Mouse (Mus musculus) heart, adult 9 months (tissue): ENCODE measurements at regions not wholly inside any gene's neighbourhood (a gene's known extent, or its start where the extent isn't known, plus 50 kb on each side); places are given as distances from the start of the nearest gene placed in this dataset.

ENCODE experiments used
- DNase-seq, 2 experiments: peaks; one replicate each; pipeline ENCODE4 v3.0.0; 2022; ENCODE audit warnings: low spot score in 2 of 2

DNA sequence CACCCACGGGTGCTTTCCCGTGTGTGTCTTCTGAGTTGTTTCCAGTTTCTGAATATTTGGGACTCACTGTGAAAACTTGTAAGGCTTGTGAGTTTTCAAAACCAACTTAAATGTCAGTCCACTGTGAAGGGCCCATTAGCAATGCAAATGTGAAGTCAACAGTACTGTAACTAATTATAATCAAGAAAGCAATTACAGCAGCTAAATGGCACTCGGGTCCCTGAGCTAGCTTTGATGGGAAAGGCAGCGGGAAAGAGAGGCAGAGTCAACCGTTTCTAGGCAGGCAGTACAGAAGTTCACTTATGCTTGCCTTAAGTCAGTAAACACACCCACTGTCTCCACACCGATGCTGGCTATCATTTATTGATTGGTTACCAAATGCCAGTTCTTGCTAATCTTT, 221.9 kb downstream of the Klf5 start:
- no peak for DNase-seq

DNA sequence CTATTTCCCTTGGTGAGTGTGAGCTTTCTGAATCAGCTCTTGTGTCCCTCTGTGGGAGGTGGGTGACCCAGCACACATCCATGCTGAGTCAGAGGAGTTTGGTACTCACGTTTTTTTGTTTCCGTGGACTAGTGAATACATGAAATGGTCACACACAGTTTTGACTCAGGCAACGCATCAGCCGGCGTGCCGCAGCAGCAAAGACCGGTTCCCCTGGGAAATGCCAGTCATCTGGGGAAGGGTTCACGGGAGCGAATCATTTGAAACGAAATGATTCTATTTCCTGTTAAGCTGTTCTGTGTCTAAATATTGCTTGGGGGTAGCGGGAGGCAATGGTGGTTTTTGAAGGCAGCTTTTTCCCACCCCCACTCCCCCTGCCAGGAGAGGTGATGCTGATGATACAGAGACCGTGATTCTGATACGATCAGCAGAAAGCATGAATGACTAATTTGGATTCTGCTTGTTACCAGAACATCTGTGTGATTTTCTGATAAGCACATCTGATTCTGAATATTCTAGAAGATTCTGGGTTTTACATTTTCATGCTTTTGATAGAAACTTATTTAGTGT, 223.5 kb downstream of the Klf5 start:
- DNase-seq = no peak

DNA sequence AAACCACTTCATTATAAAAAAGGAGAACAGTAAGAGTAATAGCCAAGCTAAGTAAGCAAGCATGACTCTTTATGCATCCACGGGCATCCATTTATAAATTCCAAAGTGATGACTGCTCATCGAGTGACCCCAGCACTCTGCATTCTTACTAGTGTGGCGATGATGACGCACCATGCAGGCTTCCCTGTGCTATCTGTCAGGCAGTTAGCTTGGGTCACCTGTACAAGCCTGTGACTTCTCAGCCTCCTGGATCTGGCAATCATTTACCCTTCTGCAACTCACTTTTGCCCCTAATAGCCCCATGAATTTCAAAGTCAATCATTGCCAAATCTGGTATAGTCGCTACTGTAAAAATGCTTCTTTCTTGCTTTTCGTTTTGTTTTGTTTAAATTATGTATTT, 237.3 kb downstream of the Klf5 start:
- DNase-seq = no peak

DNA sequence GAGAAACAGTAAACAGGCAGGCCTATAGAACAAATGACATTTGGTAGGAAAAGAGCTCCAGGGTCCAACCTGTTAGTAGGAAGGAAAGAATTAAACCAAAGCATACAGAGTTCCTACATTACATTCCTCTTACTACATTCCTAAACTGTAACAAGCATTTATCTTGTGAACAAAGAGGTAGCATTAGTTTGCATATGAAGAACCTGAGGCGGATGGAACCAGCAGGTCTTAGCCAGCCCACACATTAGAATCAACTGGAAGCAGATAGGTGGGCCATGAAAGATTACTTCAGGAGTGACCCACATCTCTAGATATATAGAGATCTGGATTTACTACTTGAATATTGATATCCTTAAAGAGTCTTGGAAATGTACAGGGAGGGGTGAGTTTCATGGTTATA, 238.8 kb downstream of the Klf5 start:
- no peak for DNase-seq

DNA sequence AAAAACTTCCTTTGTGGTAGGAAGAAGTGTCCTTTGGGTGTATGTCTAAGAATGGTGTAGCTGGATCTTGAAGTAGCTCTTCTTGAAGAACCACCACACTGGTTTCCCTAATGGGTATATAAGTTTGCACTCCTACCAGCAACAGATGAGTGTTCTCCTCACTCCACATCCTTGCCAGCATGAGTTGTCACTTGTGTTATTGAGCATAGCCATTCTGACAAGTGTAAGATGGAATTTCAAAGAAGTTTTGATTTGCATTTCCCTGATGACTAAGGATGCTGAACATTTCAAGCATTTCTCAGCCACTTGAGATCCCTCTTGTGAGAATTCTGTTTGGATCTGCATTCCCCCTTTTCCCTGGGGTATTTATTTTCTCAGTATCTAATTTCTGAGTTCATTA, 243.2 kb downstream of the Klf5 start:
- DNase-seq = no peak

DNA sequence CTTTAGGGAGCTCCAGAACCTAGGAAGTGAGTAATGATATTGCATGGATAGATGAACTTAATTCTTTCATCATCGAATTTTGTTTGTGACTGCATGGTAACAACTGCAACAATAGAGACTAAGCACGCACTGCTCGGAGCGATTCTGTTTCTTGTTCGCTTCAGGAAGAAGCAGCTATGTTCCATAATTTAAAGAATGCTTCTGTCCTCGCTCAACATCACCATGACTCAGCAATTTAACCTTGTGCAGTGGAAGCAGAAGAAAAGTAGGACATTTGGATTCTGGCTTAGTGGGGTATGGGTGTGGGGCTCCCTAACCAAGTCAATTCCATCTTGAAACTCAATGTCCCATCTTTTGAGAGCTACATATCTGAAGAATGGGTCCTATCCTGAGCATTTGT, 249.4 kb downstream of the Klf5 start:
- DNase-seq = no peak

DNA sequence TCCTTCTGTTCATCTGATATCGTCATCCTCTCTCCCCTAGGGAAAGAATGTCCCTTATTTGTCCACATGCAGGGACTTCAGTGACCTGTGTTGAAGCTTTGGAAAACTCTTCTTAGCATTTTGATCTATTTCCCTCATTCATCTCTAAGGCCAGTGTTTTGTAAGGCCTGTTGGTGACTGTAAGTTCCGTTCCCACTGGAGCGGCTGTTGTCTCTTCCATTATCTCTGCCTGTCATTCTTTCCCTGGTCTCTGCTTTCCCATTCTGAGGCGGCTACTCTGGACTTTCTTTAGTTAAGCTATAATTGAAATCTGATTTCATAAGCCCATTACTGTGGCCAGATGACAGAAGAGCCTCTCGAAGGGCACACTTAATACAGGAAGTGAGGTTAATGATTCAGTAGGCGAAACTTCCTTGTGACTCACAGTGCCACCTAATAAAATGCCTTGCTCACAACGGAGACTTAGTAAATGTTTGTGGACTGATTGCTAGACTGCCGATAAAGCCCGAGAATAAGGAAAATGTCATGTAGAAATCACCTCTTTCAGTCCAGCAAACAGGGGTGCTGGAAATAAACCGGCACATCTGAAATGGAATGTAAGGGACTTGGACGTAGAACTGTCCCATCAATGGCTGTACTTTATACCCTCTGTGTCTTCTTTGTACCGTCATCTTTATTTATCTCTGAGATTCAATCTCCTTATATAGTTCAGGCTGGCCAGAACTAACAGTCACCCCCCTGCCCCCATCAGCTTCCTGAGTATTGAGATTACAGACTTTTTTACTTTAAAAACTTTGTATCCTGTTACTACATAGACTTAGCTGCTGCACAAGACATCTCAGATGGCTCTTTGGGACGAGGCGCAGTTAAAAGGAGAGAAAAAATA, 250.1 kb downstream of the Klf5 start:
- DNase-seq = no peak

DNA sequence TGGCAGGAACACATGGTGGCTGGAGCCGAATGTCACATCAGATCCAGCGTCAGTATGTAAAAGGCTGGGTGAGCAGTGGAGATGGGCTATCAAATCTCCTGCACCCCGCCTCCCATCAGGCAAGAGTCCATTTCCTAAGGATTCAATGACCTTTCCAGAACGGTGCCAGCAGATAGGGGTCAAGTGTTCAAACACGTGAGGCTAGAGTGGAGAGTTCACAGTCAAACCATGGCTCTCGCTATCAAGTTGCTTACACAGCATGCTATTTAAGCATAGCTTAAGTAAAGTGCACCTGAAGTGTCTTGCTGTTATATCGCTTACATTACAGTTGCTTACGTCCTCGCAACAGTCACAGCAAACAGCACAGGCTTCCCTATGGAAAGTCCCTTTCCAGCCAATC, 265.5 kb downstream of the Klf5 start:
- no peak for DNase-seq

DNA sequence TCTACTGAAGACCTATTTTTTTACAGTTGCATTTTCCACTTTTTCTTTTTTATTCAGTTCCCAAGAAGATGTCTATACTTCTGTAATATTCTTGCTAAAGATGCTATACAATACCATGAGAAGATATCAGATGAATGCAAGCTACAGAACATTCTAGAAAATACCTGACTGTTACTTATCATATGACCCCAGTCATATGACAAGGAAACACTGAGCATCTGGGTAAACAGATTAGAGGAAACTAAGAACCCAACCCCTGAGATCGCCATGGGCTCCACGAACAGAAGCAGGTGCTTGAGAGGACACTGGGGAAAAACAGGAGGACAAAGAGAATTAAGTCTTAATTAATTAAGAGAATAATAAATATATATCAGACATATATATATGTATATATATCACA, 275.7 kb downstream of the Klf5 start:
- no peak for DNase-seq

DNA sequence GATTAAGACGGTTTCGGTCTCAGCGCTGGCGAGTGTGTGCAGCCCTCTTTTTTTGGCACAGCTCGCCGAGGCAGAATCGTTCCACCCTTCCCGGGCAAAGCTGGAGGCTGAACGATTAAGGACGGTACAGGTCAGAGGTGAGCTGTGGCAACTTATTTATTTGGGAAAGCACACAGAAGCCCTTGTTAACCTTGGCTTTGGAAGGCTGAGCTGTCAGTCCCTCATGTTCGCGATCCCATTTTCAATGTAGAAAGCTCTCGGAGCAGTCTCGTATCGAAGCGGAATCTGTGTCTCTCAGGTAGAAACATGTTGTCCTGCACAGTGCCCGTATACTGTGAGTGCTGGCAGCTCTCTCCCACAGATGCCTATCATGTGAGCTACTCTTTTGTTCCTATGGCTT, 280.2 kb downstream of the Klf5 start:
- no peak for DNase-seq

DNA sequence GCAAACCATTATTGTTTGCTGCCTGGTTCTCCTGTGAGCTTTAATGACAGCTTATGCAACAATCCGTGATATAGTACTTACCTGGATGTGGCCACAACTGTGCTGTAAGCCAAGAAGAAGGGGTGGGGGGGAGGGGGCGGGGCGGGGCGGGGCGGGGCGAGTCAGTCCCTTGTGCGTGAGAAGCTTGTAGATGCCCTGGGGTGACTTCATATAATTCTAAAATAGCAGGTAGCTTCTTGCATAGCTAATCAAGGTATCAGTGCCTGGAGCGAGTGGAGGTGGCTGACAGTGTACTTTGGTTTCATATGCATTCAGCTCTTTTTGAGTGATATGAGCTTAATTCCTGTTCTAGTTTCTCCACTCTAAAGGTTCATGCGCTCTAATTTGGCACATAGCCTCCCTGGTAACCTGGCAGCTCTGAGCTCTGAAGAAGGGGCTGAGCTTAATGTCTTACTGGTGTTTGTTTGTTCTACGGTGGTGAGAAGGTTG, 280.8 kb downstream of the Klf5 start:
- no peak for DNase-seq

DNA sequence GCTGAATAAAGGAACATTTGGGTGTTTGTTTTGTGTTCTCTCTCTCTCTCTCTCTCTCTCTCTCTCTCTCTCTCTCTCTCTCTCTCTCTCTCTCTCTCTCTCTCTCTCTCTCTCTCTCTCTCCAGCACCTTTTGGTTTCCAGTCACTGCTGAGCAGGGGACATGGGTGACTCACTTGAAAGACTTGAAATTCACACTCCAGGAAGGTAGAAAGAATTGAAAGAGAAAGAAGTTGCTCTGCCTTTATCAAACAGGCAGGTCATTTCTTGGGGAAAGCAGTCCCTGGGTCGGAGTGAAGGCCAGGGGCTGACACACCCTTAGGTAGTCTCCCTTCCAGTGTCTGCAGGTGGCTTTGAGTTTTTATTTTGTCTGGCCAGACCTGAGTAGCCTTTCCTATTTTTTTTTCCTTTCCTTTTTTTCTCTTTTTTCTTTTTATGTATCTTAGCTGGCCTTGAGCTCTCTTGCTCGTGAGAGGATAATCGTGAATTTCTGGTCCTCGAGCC, 281.3 kb downstream of the Klf5 start:
- DNase-seq = no peak

DNA sequence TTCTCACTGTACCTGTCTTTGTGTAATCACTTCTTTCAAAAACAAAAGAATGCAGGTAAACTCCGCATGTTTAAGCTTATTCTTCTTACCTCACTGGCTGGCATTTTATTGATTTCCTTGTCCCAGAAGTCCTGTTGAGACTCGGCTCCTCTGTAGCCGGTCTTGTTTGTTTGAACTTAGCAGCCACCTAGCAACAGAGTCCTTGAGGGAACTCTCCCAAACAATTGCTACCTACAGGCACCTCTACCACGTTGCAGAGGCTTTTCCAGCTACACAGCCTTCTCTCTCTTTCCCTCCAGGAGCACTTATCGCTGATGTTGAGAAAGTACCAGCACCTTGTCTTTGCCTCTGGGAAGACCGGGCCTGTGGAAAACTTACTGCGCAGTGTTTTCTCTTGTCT, 285.7 kb downstream of the Klf5 start:
- no peak for DNase-seq

DNA sequence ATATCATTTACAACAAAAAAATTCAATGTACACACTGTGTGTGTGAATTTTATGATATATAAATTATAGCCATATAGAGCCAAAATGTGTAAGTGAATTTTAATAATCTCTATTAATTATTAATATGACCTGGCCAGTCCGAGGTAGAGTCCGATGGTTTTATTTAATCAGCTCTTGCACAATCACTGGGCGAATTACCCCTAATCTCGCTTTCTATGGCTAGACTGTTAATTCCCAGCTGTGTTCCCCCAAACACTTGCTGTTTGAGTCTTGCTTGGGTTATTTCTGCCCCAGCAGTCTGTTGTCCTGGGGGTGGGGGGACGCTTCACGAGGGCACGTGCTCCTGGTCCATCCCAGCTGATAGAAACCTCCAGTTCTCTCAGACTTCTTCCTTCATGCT, 287.5 kb downstream of the Klf5 start:
- DNase-seq = no peak

DNA sequence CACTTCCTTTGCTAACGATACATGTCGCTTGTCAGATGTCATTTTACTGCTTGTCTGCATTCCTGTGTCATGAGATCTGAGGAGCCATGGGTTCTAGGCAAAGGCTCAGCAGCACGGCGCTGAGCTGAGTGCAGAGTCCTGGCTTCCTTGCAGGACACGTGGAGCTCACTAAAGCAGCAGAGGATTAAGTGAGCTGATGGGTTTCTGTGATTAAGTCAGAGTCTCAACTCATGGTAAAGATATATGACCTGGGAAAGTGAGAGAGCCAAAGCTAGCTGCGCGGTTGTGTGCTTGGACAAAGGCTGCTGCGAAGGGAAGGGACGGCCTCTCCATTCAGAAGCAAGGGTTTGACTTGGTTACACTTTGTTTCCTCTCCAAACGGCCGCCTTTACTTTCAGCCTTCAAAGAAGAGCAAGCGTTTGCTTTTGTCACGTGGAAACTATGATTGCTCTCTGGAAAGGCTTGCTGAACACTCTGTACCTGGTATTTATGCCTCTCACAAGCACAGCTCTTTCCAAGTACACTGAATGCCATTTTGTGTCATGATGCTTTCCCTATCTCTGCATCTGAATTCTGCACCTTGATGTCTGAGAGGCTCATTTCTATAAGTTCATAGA, 292.5 kb downstream of the Klf5 start:
- no peak for DNase-seq

DNA sequence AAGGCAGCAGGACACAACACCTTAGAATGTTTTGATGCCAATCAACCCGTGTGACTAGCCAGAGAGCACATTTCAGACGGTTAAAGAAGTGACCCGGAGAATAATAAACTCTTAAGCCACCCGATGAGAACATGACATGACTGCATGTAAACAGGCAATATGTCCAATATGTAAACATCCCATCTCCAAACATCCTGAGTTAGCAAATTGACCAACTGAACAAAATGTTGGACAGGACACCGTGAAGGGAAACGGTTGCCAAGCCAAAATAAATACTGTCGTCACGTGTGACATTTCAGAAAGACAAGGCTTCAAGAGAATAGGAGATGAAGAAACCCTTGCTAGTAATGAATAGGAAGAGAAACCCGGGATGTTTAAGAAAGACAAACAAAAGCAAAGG, 294.4 kb downstream of the Klf5 start:
- no peak for DNase-seq

DNA sequence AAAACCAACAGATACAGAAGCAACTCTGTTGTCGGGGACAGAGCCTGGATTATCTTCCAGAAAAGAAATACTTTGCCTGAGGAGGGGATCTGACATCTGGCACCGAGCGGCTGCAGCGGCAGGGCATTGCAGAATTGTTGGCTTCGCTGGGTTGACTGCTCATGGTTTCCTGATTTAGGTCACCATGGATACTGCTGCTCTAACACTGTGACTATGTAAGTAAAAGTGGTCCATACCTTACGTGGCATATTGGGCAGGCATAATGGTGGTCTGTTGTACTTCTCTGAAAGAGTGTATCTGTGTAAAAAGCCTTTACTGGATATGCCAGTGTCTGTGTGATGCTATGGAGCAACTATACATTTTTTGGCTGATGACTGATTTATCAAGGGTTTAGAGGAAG, 295.4 kb downstream of the Klf5 start:
- no peak for DNase-seq

DNA sequence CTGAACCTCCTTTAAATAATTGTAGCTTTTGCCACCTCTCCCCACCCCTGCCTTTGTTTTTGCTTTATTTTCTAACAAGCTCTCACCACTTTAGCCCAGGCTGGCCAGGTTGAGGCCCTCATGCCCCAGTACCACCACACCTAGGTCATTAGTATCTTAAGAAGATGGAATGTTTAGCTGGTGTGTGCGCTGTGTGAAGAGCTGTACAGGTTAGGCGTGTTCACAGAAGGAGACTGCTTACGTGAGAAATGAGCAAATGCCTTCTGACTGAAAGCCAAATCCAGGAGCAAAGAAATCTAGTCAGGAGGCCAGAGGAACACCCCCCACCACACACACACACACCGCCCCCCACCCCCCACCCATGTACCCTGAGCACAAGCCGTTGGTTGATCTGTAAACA, 303.4 kb downstream of the Klf5 start:
- DNase-seq = no peak

DNA sequence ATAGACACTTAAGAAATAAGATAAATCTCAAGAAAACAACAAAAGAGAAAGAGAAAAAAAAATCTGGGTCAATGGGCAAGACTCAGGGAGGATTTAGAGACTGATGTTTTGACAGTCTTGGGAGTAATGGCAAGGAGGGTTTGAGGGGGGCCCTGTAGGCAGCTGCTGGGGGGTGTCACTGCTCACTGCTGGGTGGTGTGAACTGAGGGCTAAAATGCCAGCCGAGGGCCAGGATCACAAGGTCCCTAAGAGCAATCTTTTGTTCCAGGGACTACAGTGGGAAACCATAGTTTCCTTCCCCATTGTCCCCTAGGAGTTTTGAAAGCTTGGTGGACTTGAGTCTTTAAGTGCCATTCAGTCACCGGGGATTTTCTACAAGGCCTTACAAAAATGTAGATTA, 304.8 kb downstream of the Klf5 start:
- no peak for DNase-seq

DNA sequence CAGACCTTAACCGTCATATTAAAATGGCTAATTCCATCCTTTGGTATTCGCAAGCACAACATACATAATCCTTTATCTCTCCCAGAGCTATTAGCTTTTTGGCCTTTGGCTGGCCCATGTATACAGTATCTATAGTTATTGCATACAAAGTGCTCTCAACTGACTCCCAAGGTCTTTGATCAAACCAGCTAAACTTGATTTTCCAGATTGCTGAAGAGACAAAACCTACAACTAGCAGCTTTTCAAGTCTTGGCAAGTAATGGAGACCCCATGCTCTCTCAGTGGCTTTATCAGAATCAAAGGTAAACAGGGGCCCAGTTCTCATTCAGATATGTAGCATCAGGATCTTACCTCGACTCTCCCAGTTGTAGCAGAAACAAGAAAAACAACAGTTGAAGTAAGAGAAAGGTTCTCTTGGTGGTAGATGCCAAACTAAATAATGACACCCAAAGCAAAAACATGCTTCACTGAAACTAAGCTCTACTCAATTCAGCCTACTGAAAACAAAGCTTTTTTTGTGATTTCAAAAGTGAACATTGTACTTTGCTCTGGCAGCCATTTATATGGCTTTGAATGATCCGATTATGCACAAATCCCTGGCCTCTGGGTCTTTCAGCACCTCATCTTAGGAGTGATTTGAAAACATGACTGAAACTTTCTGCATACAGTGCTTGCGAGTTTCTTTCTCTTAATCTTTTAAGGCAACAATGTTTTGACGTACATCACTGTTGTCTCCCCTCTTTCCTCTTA, 307.0 kb downstream of the Klf5 start:
- no peak for DNase-seq

DNA sequence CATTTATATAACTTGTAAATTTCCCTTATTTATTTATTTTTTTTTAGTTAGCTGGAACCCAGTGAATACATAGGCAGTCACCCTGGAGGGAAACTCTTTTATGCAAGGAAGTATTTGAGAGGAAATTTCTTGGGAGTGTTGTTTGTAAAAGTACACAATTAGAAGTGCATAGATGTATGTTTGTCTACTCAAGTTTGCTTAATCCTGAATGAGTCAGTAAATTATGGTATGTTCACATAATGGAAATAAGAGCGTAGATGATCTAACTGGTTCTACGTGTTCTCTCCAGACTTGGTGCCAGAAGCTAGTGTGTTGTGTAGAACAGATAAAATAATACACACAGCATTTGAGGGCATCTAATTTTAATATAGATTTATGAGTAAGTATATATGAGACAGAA, 310.5 kb downstream of the Klf5 start:
- DNase-seq = no peak

DNA sequence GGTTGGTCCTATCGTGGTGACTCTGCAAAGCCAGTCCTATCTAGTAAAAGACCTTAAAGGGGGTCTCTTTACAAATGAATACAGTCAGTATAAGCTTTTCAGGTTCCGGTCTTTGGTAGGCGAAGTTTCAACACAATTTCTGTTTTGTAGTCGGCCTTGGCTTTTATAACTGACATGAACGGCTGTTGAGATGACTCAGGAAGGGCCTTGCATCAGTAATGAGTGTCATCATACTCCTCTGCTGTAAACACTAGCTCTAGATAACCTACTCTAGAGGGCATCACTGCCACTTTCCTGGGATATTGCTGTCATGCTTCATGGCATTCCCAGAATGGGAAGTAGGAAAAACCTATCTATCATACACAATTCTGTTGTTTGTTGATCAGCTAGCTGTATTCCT, 312.9 kb downstream of the Klf5 start:
- DNase-seq = no peak
